Mouse (Mus musculus) liver, adult 2 months (tissue): ENCODE data around the gene Wipf3.

Experiments
- CTCF ChIP-seq: fragments of 200-500 bp; IDR thresholded peaks from 2 replicates; pipeline ENCODE4 v1.5.1; 2011; ENCODE audit warnings: low read depth, low read length, control low read depth
- POLR2A ChIP-seq: fragments of 200-500 bp; IDR thresholded peaks from 2 replicates; pipeline ENCODE4 v1.6.1; 2011; ENCODE audit warnings: low read length, control low read depth; ENCODE audit not compliant: insufficient read depth; ENCODE audit errors: extremely low read depth

GRCm38 (mm10) chr6:54494097-54494496 lies 64.7 kb downstream of the Wipf3 start:
- TF ChIP-seq CTCF (no peak), POLR2A (no peak)
